Mouse (Mus musculus) heart, adult 11 months (tissue): ENCODE measurements around the gene Rdh16f1.
"Not testable (repeated sequence)": the region's sequence is repeated elsewhere in the genome, so short reads cannot be mapped to it uniquely, and the experiment has no call there.

Experiments
- DNase-seq: peaks from one replicate; pipeline ENCODE4 v3.0.0; 2022

Rdh16f1 gene

GRCm38 (mm10) chr10:127837793-127838192, 78.2 kb downstream of the Rdh16f1 start:
- not testable (repeated sequence) for DNase-seq

- DNase-seq: peak; percentile 43
These were observed 79.0 kb downstream of the Rdh16f1 start for GRCm38 (mm10) chr10:127838539-127838938.

- peak; percentile 68 for DNase-seq
These were observed 81.2 kb downstream of the Rdh16f1 start for GRCm38 (mm10) chr10:127840776-127841175.
